Mouse (Mus musculus) limb, embryonic 13.5 days (tissue): ENCODE results near the gene Rnaseh2c. TPM values are rescaled to one million over a fixed set of nuclear protein-coding genes. Genes with fewer than 3 reads are reported as not detected.

ENCODE experiments used
- ATAC-seq: fragments of 200-750 bp; cut with Nextera tagmentation; 2 replicates; pipeline ENCODE4 v1.8.0; 2017; ENCODE audit warnings: low read depth, moderate number of reproducible peaks, moderate TSS enrichment; ENCODE audit not compliant: low FRiP score
- H3K27ac ChIP-seq: fragments of 300-500 bp; sonication (generic); 2 replicates; pipeline ENCODE4 v1.5.1; 2015; ENCODE audit warnings: inconsistent platforms, mild to moderate bottlenecking, moderate library complexity
- H3K27me3 ChIP-seq: fragments of 300-500 bp; sonication (generic); 2 replicates; pipeline ENCODE4 v1.6.1; 2015; ENCODE audit warnings: mild to moderate bottlenecking, inconsistent platforms
- H3K36me3 ChIP-seq: fragments of 300-500 bp; sonication (generic); 2 replicates; pipeline ENCODE4 v1.6.1; 2015; ENCODE audit warnings: inconsistent platforms, mild to moderate bottlenecking, moderate library complexity
- H3K4me1 ChIP-seq: fragments of 300-500 bp; sonication (generic); 2 replicates; pipeline ENCODE4 v1.6.1; 2015; ENCODE audit warnings: inconsistent platforms
- H3K4me2 ChIP-seq: fragments of 300-500 bp; sonication (generic); replicated peaks from 2 replicates; pipeline ENCODE4 v1.6.1; 2015; ENCODE audit warnings: inconsistent platforms, mild to moderate bottlenecking, moderate library complexity
- H3K4me3 ChIP-seq: fragments of 300-500 bp; sonication (generic); 2 replicates; pipeline ENCODE4 v1.5.1; 2015; ENCODE audit warnings: moderate library complexity, mild to moderate bottlenecking, inconsistent platforms
- H3K9ac ChIP-seq: fragments of 300-500 bp; sonication (generic); 2 replicates; pipeline ENCODE4 v1.6.1; 2015; ENCODE audit warnings: mild to moderate bottlenecking, inconsistent platforms
- H3K9me3 ChIP-seq: fragments of 300-500 bp; sonication (generic); 2 replicates; pipeline ENCODE4 v1.6.1; 2016; ENCODE audit warnings: inconsistent platforms
- WGBS: fragments of 180-500 bp; shearing (Covaris S2); methylation state at CpG from one replicate; pipeline ENCODE4 v1.1.7; 2015; 5-methylcytosine and 5-hydroxymethylcytosine counted together
- polyA plus RNA-seq: library from polyadenylated mRNA; unstranded; fragments of >200 nt; fragmentation: Nextera tagmentation; extraction: Ambion mirVana; gene quantifications from 2 replicates; pipeline ENCODE4 v1.2.1, GENCODE M21; 2015

Rnaseh2c gene
- polyA plus RNA-seq, 1 experiment from 2014 or later: 143 TPM

- peaks cover 69% of the 10 kb centered on the region for H3K27me3 ChIP-seq
- no peak overlapping the region for H3K27ac ChIP-seq
- peaks cover 14% of the 10 kb centered on the region; the same call in 1 of the 2 replicates for H3K36me3 ChIP-seq
- H3K9ac ChIP-seq: no peak overlapping the region
- ATAC-seq: no peak
- no peaks in the 10 kb centered on the region for H3K9me3 ChIP-seq
- no peak overlapping the region for H3K4me3 ChIP-seq
- peak overlapping the region; percentile 91 for H3K4me2 ChIP-seq
- peaks cover 18% of the 10 kb centered on the region for H3K4me1 ChIP-seq
- WGBS: 51% methylated on average over 5 of the region's 5 CpGs
These were observed 35.4 kb upstream of the Rnaseh2c start for GRCm38 (mm10) chr19:5566316-5566715.

GRCm38 (mm10) chr19:5567180-5567533 is 34.5 kb upstream of the Rnaseh2c start:
- peaks cover 14% of the 10 kb centered on the region for H3K36me3 ChIP-seq
- H3K27ac ChIP-seq: peak overlapping the region; percentile 52
- H3K27me3 ChIP-seq: peaks cover 60% of the 10 kb centered on the region
- peaks cover 18% of the 10 kb centered on the region for H3K4me1 ChIP-seq
- peak overlapping the region; percentile 73 for H3K4me3 ChIP-seq
- ATAC-seq: 0 out of 2 replicates have a peak, but pooled peaks have one; percentile 3
- peak overlapping the region; percentile 91 for H3K4me2 ChIP-seq
- WGBS: 2% methylated on average over 26 of the region's 26 CpGs
- peak overlapping the region; percentile 79 for H3K9ac ChIP-seq
- no peaks in the 10 kb centered on the region for H3K9me3 ChIP-seq

DNA sequence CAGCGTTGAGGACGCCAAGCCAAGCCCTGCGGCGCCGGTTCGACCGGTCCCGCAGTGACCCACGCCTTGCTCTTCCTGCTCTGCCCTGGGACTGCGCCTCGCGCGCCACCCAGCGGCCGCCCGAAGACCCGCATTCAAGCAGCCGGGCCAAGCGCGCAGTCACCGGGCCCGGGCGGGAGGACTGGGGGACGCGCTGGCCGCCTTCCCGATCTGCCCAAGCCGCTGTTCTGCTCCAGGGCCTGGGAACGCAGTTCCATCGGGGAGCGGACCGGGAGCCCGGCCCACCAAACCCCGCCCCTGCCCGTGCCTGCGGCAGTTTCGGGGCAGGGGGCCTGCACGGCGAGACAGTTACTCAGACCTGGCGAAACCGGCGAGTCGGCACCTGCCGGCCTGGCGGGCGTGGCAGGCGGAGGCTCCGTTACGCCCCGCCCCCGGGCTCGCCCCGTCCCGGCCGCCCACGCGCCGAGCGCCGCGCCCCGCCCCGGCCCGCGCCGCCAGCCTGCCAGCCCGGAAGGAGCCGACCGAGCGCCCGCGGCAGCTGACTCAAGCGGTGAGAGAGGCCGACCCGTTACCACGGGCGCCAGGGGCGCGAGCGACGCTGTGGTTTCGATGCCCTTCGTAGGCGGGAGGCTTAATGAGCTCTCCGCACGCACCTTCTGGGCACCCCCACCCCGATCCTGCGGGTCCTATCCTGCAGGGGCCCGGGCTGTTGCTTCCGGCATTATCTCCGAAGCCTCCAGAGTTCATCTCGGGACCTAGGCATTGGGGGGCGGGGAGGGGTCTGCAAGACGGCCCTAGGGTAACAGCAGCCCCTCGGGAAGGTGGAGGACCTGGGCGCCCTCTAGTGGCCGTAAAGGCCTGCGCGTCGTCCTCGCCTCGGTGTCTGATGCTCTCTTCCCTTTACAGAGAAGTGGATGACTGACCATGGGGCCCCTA is 33.9 kb upstream of the Rnaseh2c start, which contains the start of gene Ap5b1:
Gene Ap5b1 (plus strand): TSS at position 492 of the 936 bp plus-strand sequence.
- Histone ChIP-seq H3K4me3 (peak within 1 kb of the TSS; percentile 73), H3K27ac (peak within 1 kb of the TSS; percentile 52), H3K9ac (peak within 1 kb of the TSS; percentile 79), H3K4me1 (peaks cover 18% of the 10 kb centered on the region), H3K4me2 (peak within 1 kb of the TSS; percentile 91), H3K9me3 (no peaks in the 10 kb centered on the region), H3K27me3 (peaks cover 54% of the 10 kb centered on the region), H3K36me3 (peaks cover 14% of the 10 kb centered on the region)
- under 1% methylated on average over 99 of the region's 102 CpGs for WGBS
- ATAC-seq: peak; percentile 89

GRCm38 (mm10) chr19:5568470-5569140 is 33.1 kb upstream of the Rnaseh2c start:
- H3K36me3 ChIP-seq: peaks cover 14% of the 10 kb centered on the region
- WGBS: 9% methylated on average over 27 of the region's 27 CpGs
- H3K27me3 ChIP-seq: peaks cover 46% of the 10 kb centered on the region
- H3K9me3 ChIP-seq: no peaks in the 10 kb centered on the region
- H3K4me2 ChIP-seq: peak overlapping the region; percentile 91
- peak overlapping the region; percentile 73 for H3K4me3 ChIP-seq
- H3K9ac ChIP-seq: peak overlapping the region; percentile 79
- peak; percentile 7; the same call in 1 of the 2 replicates for ATAC-seq
- peaks cover 18% of the 10 kb centered on the region for H3K4me1 ChIP-seq
- no peak overlapping the region for H3K27ac ChIP-seq

GRCm38 (mm10) chr19:5569521-5569920 is 32.2 kb upstream of the Rnaseh2c start:
- Histone ChIP-seq H3K9ac (no peak overlapping the region), H3K27ac (no peak overlapping the region), H3K27me3 (peaks cover 36% of the 10 kb centered on the region), H3K4me2 (peak overlapping the region; percentile 91; the same call in 1 of the 2 replicates), H3K36me3 (peaks cover 14% of the 10 kb centered on the region), H3K4me3 (no peak overlapping the region), H3K4me1 (peaks cover 18% of the 10 kb centered on the region), H3K9me3 (no peaks in the 10 kb centered on the region)
- no peak for ATAC-seq
- WGBS: 91% methylated on average over 10 of the region's 10 CpGs

DNA sequence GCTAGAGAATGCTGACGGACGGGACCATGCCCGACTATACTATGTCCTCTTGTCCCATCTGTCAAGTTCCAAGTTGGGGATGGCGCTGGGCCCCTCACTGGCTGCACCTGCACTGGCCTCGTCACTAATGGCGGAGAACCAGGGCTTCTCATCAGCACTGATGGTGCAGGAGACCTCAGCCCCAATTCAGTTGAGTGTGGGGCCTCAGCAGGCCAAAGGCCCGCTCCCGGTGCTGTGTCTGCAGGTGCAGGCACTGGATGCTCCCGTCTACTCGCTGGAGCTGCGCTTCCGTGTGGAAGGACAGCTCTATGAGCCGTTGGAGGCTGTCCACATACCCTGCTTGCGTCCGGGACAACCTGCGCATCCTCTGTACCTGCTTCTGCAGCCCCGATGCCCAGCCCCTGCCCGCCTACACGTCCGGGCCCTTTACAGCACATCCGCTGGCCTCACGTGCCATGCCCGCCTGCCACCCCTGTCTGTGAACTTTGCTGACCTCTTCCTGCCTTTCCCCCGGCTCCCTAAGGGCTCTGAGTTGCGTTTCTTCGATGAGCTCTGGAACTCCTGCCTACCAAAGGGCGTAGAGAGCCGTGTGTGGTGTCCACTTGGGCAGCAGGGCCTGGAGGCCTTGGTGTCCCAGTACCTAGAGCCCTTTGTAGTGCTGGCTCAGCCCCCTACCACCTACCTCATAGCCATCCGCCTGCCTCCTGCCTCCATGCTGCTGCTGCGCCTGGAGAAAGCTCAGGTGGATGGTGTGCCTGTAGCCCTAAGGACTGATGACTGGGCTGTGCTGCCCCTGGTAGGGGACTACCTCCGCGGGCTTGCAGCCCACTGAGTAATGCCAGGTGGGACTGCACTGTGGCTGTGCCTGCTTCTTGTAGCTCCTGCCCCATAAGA is 31.1 kb upstream of the Rnaseh2c start:
- H3K36me3 ChIP-seq: peaks cover 14% of the 10 kb centered on the region
- no peak overlapping the region for H3K27ac ChIP-seq
- H3K9ac ChIP-seq: no peak overlapping the region
- no peak overlapping the region for H3K4me3 ChIP-seq
- H3K27me3 ChIP-seq: peaks cover 27% of the 10 kb centered on the region
- WGBS: 89% methylated on average over 32 of the region's 32 CpGs
- no peak overlapping the region for H3K4me2 ChIP-seq
- peaks cover 18% of the 10 kb centered on the region for H3K4me1 ChIP-seq
- ATAC-seq: no peak
- H3K9me3 ChIP-seq: no peaks in the 10 kb centered on the region

DNA sequence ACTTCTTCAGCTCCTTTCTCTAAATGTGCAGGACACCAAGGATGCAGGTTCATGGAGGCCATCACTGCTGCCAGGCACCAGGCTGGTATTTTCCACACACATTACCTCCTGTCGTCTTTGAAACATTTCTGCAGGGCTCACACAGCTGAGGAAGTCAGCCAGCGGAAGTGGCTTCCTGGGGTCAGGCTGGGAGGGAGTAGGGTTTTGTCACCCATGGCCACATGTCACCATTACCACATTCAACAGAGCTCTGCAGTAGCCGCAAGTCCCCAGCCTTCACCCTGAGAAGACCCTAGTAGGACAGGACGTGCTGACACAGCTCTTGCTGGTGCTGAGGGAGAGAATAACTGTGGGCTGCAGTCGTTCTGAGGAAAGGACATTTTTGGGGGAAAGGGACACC is 29.8 kb upstream of the Rnaseh2c start:
- WGBS: 76% methylated on average over 5 of the region's 5 CpGs
- Histone ChIP-seq H3K27me3 (peaks cover 14% of the 10 kb centered on the region), H3K4me1 (peaks cover 16% of the 10 kb centered on the region), H3K36me3 (peaks cover 14% of the 10 kb centered on the region), H3K27ac (no peak overlapping the region), H3K9me3 (no peaks in the 10 kb centered on the region), H3K9ac (no peak overlapping the region), H3K4me2 (no peak overlapping the region), H3K4me3 (no peak overlapping the region)
- ATAC-seq: no peak

DNA sequence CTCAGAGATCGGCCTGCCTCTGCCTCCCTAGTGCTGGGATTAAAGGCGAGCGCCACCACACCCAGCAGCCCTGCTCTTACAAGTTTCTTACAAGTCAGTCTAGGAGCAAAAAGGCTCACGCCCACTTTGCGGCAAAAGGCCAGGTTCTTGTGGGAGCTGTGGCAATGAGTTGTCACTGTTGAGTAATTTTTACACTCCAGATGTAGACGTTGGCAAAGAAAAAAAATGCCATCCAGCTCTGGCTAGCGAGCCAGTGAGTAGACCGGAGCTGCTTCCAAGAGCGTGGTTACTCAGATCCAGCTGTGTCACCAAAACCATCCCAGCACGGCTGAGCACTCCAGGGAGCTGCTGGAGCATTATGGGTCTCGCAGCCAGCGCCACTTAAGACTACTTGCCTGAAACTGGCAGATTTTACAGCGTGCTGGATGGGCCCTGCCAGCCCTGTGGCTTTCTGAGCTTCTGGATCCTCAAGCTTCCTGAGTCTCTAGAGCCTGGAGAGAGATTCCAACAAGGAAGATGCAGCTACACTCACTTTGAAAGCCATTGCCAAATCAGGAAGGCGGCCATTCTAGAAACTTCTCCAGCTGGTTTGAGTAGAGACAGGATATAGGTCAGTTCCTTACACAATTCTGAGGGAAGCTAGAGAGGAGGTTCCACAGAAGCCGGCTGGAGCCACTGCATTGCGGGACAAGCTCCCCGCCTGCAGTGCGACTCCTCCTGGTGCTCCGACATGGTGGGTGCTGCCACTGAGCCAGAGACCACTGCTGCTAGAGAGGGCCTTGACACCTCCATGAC is 29.1 kb upstream of the Rnaseh2c start:
- Histone ChIP-seq H3K4me1 (peaks cover 10% of the 10 kb centered on the region), H3K4me2 (no peak overlapping the region), H3K27me3 (peaks cover 12% of the 10 kb centered on the region; the same call in 1 of the 2 replicates), H3K27ac (no peak overlapping the region), H3K9me3 (no peaks in the 10 kb centered on the region), H3K36me3 (peaks cover 14% of the 10 kb centered on the region), H3K4me3 (no peak overlapping the region), H3K9ac (no peak overlapping the region)
- no peak for ATAC-seq
- 78% methylated on average over 19 of the region's 19 CpGs for WGBS

GRCm38 (mm10) chr19:5575336-5575735 is 26.3 kb upstream of the Rnaseh2c start:
- Histone ChIP-seq H3K4me3 (no peak overlapping the region), H3K9me3 (no peaks in the 10 kb centered on the region), H3K9ac (no peak overlapping the region), H3K4me1 (no peaks in the 10 kb centered on the region), H3K27ac (no peak overlapping the region), H3K27me3 (0 out of 2 replicates have a peak, but pooled peaks cover 4% of the 10 kb centered on the region), H3K36me3 (peaks cover 7% of the 10 kb centered on the region; the same call in 1 of the 2 replicates), H3K4me2 (no peak overlapping the region)
- no peak for ATAC-seq
- WGBS: 91% methylated on average over 1 of the region's 1 CpGs

GRCm38 (mm10) chr19:5579971-5580370 is 21.7 kb upstream of the Rnaseh2c start:
- H3K36me3 ChIP-seq: no peaks in the 10 kb centered on the region
- no peaks in the 10 kb centered on the region for H3K27me3 ChIP-seq
- H3K9ac ChIP-seq: no peak overlapping the region
- H3K4me2 ChIP-seq: no peak overlapping the region
- no peak overlapping the region for H3K4me3 ChIP-seq
- H3K27ac ChIP-seq: no peak overlapping the region
- no peaks in the 10 kb centered on the region for H3K9me3 ChIP-seq
- H3K4me1 ChIP-seq: no peaks in the 10 kb centered on the region
- ATAC-seq: no peak
- WGBS: 80% methylated on average over 4 of the region's 4 CpGs

DNA sequence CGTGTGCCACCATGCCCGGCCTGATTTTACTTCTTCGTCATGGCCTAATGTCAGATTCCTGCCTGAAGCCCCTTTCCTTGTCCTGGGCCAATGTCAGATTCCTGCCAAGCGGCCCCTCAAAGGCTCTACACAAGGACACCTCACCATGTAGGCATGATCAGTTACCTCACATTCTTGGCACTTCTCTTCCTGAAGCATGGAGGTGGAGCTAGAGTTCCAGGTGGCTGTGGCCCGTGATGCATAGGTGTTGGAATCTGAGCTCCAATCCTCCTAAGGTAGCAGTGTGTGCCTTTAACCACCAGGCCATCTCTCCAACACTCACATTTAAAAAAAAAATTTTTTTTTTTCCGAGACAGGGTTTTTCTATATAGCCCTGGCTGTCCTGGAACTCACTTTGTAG is 20.9 kb upstream of the Rnaseh2c start:
- H3K36me3 ChIP-seq: no peaks in the 10 kb centered on the region
- H3K9ac ChIP-seq: no peak overlapping the region
- no peak for ATAC-seq
- H3K27me3 ChIP-seq: no peaks in the 10 kb centered on the region
- 81% methylated on average over 6 of the region's 6 CpGs for WGBS
- no peak overlapping the region for H3K4me2 ChIP-seq
- H3K4me1 ChIP-seq: no peaks in the 10 kb centered on the region
- no peaks in the 10 kb centered on the region for H3K9me3 ChIP-seq
- H3K4me3 ChIP-seq: no peak overlapping the region
- H3K27ac ChIP-seq: no peak overlapping the region
